Mouse (Mus musculus): ENCODE measurements around the gene Prss45. TPM values are rescaled to one million over a fixed set of nuclear protein-coding genes. Genes with fewer than 3 reads are reported as not detected.

Gene Prss45
- polyA plus RNA-seq, 1 experiment from 2014 or later: not detected

DNA sequence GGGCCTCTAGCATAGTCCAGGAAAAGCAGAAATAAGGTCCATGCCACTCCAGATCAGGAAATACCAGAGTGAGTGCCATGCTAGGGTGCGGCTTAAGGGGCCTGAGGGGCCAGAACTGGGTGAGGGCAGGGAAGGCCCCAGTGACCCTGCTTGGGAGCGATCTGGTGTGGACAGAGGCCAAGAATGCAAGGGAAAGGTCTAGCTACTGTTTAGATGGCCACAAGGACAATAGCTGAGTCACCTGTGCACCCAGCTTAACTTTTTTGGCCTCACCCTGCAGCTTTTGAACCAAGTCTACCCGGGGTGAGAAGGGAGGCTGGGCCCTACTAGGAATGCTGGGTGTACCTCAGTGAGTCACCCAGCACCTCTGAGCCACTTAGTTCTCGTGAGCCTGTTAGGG is 46.4 kb downstream of the Prss45 start:
- H3K4me2 ChIP-seq (ENCODE audit: low read depth, low read length, severe bottlenecking): no peak overlapping the region
- DNase-seq (ENCODE audit: low spot score): no peak
- H3K27me3 ChIP-seq (ENCODE audit: control insufficient read depth, insufficient read depth, low read length): peaks cover 28% of the 10 kb centered on the region
- WGBS: 79% methylated on average over 4 of the region's 4 CpGs
- H3K9me3 ChIP-seq (ENCODE audit: control insufficient read depth, low read length): no peaks in the 10 kb centered on the region
- H3K4me3 ChIP-seq (ENCODE audit: low read depth, low read length): no peak overlapping the region
- no peak overlapping the region for H3K9ac ChIP-seq (ENCODE audit: low read length)
- peaks cover 3% of the 10 kb centered on the region; the same call in 1 of the 2 replicates for H3K4me1 ChIP-seq (replicated peaks; ENCODE audit: control insufficient read depth, insufficient read depth, low read length)
- no peak overlapping the region for H3K27ac ChIP-seq (ENCODE audit: low read depth, low read length)
- ATAC-seq (replicated peaks; ENCODE audit: low FRiP score): no peak
- no peaks in the 10 kb centered on the region for H3K36me3 ChIP-seq (ENCODE audit: control insufficient read depth, insufficient read depth, low read length)

DNA sequence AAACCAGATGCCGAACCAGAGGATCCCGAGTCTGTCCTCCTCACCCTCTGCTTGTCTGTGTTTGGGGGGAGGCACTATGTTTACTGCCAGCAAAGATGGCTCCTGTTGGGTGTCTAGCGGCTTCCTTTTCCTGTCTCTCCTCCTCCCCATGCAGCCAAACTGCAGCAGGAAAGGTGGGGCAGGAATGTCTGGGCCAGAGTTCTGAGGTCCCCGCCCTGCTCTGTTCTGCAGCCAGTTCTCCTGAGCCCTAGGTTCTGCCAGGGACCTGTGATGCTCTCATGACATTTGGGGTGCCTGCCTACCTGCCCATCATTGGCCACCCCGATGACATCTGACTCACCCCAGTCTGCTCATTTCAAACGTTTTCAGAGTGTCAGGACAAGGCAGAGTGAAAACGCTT is 47.6 kb downstream of the Prss45 start:
- ATAC-seq (replicated peaks; ENCODE audit: low FRiP score) (no peak), DNase-seq (ENCODE audit: low spot score) (no peak)
- no peak overlapping the region for H3K4me3 ChIP-seq (ENCODE audit: low read depth, low read length)
- peaks cover 3% of the 10 kb centered on the region; the same call in 1 of the 2 replicates for H3K4me1 ChIP-seq (replicated peaks; ENCODE audit: control insufficient read depth, insufficient read depth, low read length)
- no peaks in the 10 kb centered on the region for H3K36me3 ChIP-seq (ENCODE audit: control insufficient read depth, insufficient read depth, low read length)
- H3K4me2 ChIP-seq (ENCODE audit: low read depth, low read length, severe bottlenecking): no peak overlapping the region
- no peak overlapping the region for H3K9ac ChIP-seq (ENCODE audit: low read length)
- no peaks in the 10 kb centered on the region for H3K9me3 ChIP-seq (ENCODE audit: control insufficient read depth, low read length)
- H3K27ac ChIP-seq (ENCODE audit: low read depth, low read length): no peak overlapping the region
- peaks cover 28% of the 10 kb centered on the region for H3K27me3 ChIP-seq (ENCODE audit: control insufficient read depth, insufficient read depth, low read length)
- WGBS: 77% methylated on average over 7 of the region's 7 CpGs

DNA sequence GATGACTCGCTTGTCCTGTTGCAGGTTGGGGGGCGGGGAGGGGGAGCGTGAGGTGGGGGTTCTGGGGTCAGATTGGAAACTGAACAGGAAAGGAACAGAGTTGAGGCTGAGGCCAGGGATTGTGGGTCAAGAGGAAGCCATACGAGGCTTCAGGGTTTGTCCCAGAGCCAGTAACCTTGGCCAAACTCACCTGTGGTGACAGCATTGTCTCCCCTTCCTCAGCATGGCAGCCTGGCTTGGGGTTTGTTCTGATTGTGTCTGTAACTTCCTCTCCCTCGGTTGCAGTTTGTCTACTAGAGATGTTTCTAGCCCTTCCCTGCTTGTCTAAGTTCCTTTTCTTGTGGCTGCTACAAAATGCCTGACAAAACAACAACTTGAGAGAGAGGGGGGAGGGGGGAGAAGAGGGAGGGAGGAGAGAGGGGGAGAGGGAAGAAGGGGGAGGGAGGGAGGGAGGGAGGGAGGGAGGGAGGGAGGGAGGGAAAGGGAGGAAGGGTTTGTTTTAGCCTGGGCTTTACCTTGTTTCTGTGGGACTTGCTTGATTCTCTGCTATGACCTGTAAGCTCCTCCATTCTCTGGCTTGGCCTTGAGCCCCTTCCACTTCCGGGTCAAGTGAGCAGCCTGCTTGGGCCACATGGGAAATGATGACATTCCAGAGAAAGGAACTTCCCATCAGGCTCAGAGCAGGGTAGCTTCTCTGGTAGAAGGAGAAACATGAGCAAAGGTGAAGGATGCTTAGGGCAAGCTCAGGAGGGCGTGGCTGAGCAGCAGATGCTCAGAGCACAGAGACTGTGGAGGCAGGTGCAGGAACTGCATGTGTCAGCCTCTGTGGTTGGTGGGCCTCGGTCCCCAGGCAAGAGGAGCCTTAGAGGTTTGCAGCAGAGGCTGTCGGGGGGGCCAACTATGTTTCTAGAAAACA is 53.3 kb downstream of the Prss45 start:
- WGBS: 62% methylated on average over 9 of the region's 9 CpGs
- Histone ChIP-seq H3K4me1 (replicated peaks; ENCODE audit: control insufficient read depth, insufficient read depth, low read length) (no peaks in the 10 kb centered on the region), H3K4me3 (ENCODE audit: low read depth, low read length) (no peak overlapping the region), H3K27ac (ENCODE audit: low read depth, low read length) (no peak overlapping the region), H3K4me2 (ENCODE audit: low read depth, low read length, severe bottlenecking) (no peak overlapping the region), H3K36me3 (ENCODE audit: control insufficient read depth, insufficient read depth, low read length) (no peaks in the 10 kb centered on the region), H3K9me3 (ENCODE audit: control insufficient read depth, low read length) (no peaks in the 10 kb centered on the region), H3K27me3 (ENCODE audit: control insufficient read depth, insufficient read depth, low read length) (no peaks in the 10 kb centered on the region), H3K9ac (ENCODE audit: low read length) (no peak overlapping the region)
- DNase-seq (ENCODE audit: low spot score) (no peak), ATAC-seq (replicated peaks; ENCODE audit: low FRiP score) (no peak)

DNA sequence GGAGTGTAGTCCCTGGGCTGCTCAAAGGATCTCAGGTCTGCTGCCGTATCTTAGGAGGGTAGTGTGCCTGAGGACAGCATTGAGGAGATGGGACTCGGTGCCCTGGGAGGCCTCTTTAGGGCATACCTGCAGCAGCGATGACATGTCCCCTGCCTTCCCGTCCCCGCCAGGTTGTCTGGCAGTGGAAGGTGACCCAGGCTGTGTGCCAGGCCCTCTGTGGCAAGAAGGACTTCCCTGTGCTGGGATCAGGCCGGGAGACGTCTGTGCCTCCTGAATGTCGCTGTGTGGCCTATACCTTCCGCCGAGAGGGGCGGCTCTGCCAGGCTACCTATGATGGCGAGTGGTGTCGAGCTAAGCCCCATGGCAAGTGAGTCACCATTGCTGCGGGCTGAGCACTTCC is 54.5 kb downstream of the Prss45 start:
- WGBS: 87% methylated on average over 14 of the region's 14 CpGs
- H3K9ac ChIP-seq (ENCODE audit: low read length): no peak overlapping the region
- H3K27me3 ChIP-seq (ENCODE audit: control insufficient read depth, insufficient read depth, low read length): no peaks in the 10 kb centered on the region
- ATAC-seq (replicated peaks; ENCODE audit: low FRiP score) (no peak), DNase-seq (ENCODE audit: low spot score) (peak; percentile 44)
- H3K36me3 ChIP-seq (ENCODE audit: control insufficient read depth, insufficient read depth, low read length): no peaks in the 10 kb centered on the region
- H3K4me1 ChIP-seq (replicated peaks; ENCODE audit: control insufficient read depth, insufficient read depth, low read length): no peaks in the 10 kb centered on the region
- H3K4me3 ChIP-seq (ENCODE audit: low read depth, low read length): no peak overlapping the region
- H3K4me2 ChIP-seq (ENCODE audit: low read depth, low read length, severe bottlenecking): no peak overlapping the region
- no peak overlapping the region for H3K27ac ChIP-seq (ENCODE audit: low read depth, low read length)
- H3K9me3 ChIP-seq (ENCODE audit: control insufficient read depth, low read length): no peaks in the 10 kb centered on the region

DNA sequence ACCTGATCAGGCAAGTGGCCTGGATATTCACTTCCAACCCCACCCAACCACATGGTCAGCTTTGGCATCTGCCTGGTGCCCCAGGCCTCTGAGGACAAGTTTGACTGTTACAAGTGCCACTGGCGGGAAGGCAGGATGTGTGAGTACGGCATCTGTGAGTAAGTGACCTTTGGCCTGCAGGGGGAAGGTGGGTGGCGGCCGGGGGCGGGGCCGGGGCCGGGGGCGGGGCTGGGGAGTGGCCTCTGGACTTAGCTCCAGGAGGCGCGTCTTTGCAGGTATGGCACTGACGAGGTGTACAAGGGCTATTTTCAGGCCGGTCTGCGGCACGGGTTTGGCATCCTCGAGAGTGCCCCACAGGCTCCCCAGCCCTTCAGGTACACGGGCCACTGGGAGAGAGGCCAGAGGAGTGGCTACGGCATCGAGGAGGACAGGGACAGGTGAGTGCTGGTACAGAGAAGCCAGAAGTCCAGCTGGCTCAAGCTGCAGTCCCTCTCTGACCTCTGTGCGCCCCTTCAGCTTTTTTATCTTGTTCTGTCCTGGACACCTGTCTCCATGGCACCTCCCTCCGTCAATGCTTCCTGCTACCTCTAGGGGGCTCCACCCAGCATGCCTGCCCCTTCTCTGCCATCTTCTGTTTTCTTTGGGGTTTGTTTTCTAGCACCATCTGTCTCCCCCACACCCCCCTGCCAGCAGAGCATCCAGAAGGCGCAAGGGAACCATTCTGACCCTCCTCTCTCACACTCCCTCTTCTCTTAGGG is 55.8 kb downstream of the Prss45 start:
- 17% methylated on average over 21 of the region's 21 CpGs for WGBS
- Histone ChIP-seq H3K27ac (ENCODE audit: low read depth, low read length) (no peak overlapping the region), H3K9ac (ENCODE audit: low read length) (no peak overlapping the region), H3K27me3 (ENCODE audit: control insufficient read depth, insufficient read depth, low read length) (no peaks in the 10 kb centered on the region), H3K9me3 (ENCODE audit: control insufficient read depth, low read length) (no peaks in the 10 kb centered on the region), H3K4me2 (ENCODE audit: low read depth, low read length, severe bottlenecking) (no peak overlapping the region), H3K36me3 (ENCODE audit: control insufficient read depth, insufficient read depth, low read length) (no peaks in the 10 kb centered on the region), H3K4me3 (ENCODE audit: low read depth, low read length) (no peak overlapping the region), H3K4me1 (replicated peaks; ENCODE audit: control insufficient read depth, insufficient read depth, low read length) (no peaks in the 10 kb centered on the region)
- DNase-seq (ENCODE audit: low spot score) (peak; percentile 55), ATAC-seq (replicated peaks; ENCODE audit: low FRiP score) (no peak)

Other genes with a start within 250 kb of the Prss45 start
- gene Nradd, start 210.1 kb upstream of the Prss45 start, polyA plus RNA-seq (2014; fragmentation: Nextera tagmentation; extraction: Ambion mirVana): 20.6 and 22.9 TPM in 2 replicates
- 2.2 and 2.4 TPM in 2 replicates for gene Nbeal2, start 180.4 kb upstream of the Prss45 start, polyA plus RNA-seq (2014; fragmentation: Nextera tagmentation; extraction: Ambion mirVana)
- 149 and 164 TPM in 2 replicates for gene Ccdc12, start 178.1 kb upstream of the Prss45 start, polyA plus RNA-seq (2014; fragmentation: Nextera tagmentation; extraction: Ambion mirVana)
- gene Myl3, start 92.7 kb upstream of the Prss45 start, polyA plus RNA-seq (2014; fragmentation: Nextera tagmentation; extraction: Ambion mirVana): 0.92 TPM in 1 of 2 replicates, not detected in the other
- 19.5 and 21.3 TPM in 2 replicates for gene Pth1r, start 87.4 kb upstream of the Prss45 start, polyA plus RNA-seq (2014; fragmentation: Nextera tagmentation; extraction: Ambion mirVana)
- gene Prss42, start 36.4 kb upstream of the Prss45 start, polyA plus RNA-seq (2014; fragmentation: Nextera tagmentation; extraction: Ambion mirVana): not detected in 2 replicates
- not detected in 2 replicates for gene Prss44, start 20.6 kb upstream of the Prss45 start, polyA plus RNA-seq (2014; fragmentation: Nextera tagmentation; extraction: Ambion mirVana)
- gene Prss43, start 7.9 kb upstream of the Prss45 start, polyA plus RNA-seq (2014; fragmentation: Nextera tagmentation; extraction: Ambion mirVana): not detected in 2 replicates
- not detected in 2 replicates for gene Prss46, start 9.9 kb downstream of the Prss45 start, polyA plus RNA-seq (2014; fragmentation: Nextera tagmentation; extraction: Ambion mirVana)
- 0.17 and 0.19 TPM in 2 replicates for gene Prss50, start 23.4 kb downstream of the Prss45 start, polyA plus RNA-seq (2014; fragmentation: Nextera tagmentation; extraction: Ambion mirVana)
- 0.71 and 1.1 TPM in 2 replicates for gene Als2cl, start 45.3 kb downstream of the Prss45 start, polyA plus RNA-seq (2014; fragmentation: Nextera tagmentation; extraction: Ambion mirVana)
- gene Tmie, start 45.5 kb downstream of the Prss45 start, polyA plus RNA-seq (2014; fragmentation: Nextera tagmentation; extraction: Ambion mirVana): 0.07 and 0.12 TPM in 2 replicates
- not detected in 2 replicates for gene Fam240a, start 82.3 kb downstream of the Prss45 start, polyA plus RNA-seq (2014; fragmentation: Nextera tagmentation; extraction: Ambion mirVana)
- gene Tdgf1, start 111.6 kb downstream of the Prss45 start, polyA plus RNA-seq (2014; fragmentation: Nextera tagmentation; extraction: Ambion mirVana): not detected in 2 replicates
- 0.27 TPM in 1 of 2 replicates, not detected in the other for gene Lrrc2, start 117.0 kb downstream of the Prss45 start, polyA plus RNA-seq (2014; fragmentation: Nextera tagmentation; extraction: Ambion mirVana)
- not detected in 2 replicates for gene Rtp3, start 156.0 kb downstream of the Prss45 start, polyA plus RNA-seq (2014; fragmentation: Nextera tagmentation; extraction: Ambion mirVana)
- gene Ltf, start 184.7 kb downstream of the Prss45 start, polyA plus RNA-seq (2014; fragmentation: Nextera tagmentation; extraction: Ambion mirVana): 0.61 and 0.89 TPM in 2 replicates
- 0.93 and 1.2 TPM in 2 replicates for gene Ccrl2, start 222.9 kb downstream of the Prss45 start, polyA plus RNA-seq (2014; fragmentation: Nextera tagmentation; extraction: Ambion mirVana)